22 mouse cellular contexts compared by ENCODE assay signal in genomic region chr4:48688148-48688547, GRCm38 (mm10). TPM values are rescaled to one million over a fixed set of nuclear protein-coding genes. Genes with fewer than 3 reads are reported as not detected.
DNase-seq lines count a peak whose midpoint lies in the region; ATAC-seq and TF ChIP-seq lines count a peak whose summit lies in the region.
"Had no signal": no experiment of that assay in that cellular context is flagged by ENCODE, and none has a peak within 500 bp of the region (broad histone marks: within the 10 kb centered on the region; RNA-seq: fewer than 3 reads in every experiment).

No protein-coding gene starts in this region.

- no peaks in the 10 kb centered on the region for H3K79me2 ChIP-seq in heart, adult 2 months (replicated peaks; ENCODE audit: control insufficient read depth, insufficient read depth, low read length)

- no peak for DNase-seq in frontal cortex, postnatal 14 days (ENCODE audit: low spot score in 2 of 2)
- peak; percentile 40 for DNase-seq in heart, adult 11 months
- no peak for DNase-seq in heart, adult 2 months
- peak; percentile 35 for DNase-seq in forelimb bud, embryonic 11.5 days (ENCODE audit: low read depth, low spot score)
- DNase-seq in telencephalon, adult 2 months (ENCODE audit: low read depth, low spot score): peak; percentile 36
- no peak for DNase-seq in cerebellum, adult 18-20 months
- DNase-seq: adrenal gland, postnatal 10 days; B cell, adult 2 months; cerebellum, adult 11-12 months; cerebellum, adult 9-11 months; forebrain, postnatal 0 days; heart, adult 18-20 months; heart, postnatal 14 days had no signal

- H3K27me3 ChIP-seq in heart, adult 2 months (ENCODE audit: control insufficient read depth, insufficient read depth, low read length): peaks cover 1% of the 10 kb centered on the region; the same call in 1 of the 2 replicates
- H3K27me3 ChIP-seq: forebrain, embryonic 13.5 days; heart, embryonic 15.5 days; hindbrain, embryonic 13.5 days had no signal

- H3K36me3 ChIP-seq in heart, adult 2 months (ENCODE audit: control insufficient read depth, insufficient read depth, low read length): no peaks in the 10 kb centered on the region
- H3K36me3 ChIP-seq: embryonic facial prominence, embryonic 10.5 days; heart, embryonic 15.5 days; hindbrain, embryonic 13.5 days had no signal

- ATAC-seq in frontal cortex, adult (ENCODE audit: low TSS enrichment): peak; percentile 57
- ATAC-seq: CD4-positive, CD25-positive, alpha-beta regulatory T cell, adult 4 months; forebrain, embryonic 13.5 days; forebrain, postnatal 0 days; hindbrain, postnatal 0 days had no signal

- H3K9ac ChIP-seq in heart, adult 2 months (ENCODE audit: low read depth, low read length): no peak overlapping the region
- H3K9ac ChIP-seq: forebrain, embryonic 13.5 days; forebrain, postnatal 0 days; heart, embryonic 15.5 days; hindbrain, embryonic 13.5 days had no signal

- no peak overlapping the region for H3K27ac ChIP-seq in heart, adult 2 months
- H3K27ac ChIP-seq: embryonic facial prominence, embryonic 10.5 days; forebrain, embryonic 13.5 days; heart, embryonic 15.5 days; hindbrain, embryonic 13.5 days; hindbrain, postnatal 0 days had no signal

- TF ChIP-seq POLR2A in heart, adult 2 months (IDR thresholded peaks at IDR 0.05; ENCODE audit: insufficient read depth, low read depth, low read length): no peak

- no peak overlapping the region for H3K4me3 ChIP-seq in heart, adult 2 months
- H3K4me3 ChIP-seq: embryonic facial prominence, embryonic 10.5 days; forebrain, embryonic 13.5 days; heart, embryonic 15.5 days; hindbrain, embryonic 13.5 days had no signal

- no peak for TF ChIP-seq EP300 in heart, adult 2 months (IDR thresholded peaks at IDR 0.05; ENCODE audit: insufficient read depth, low read depth, low read length)

- no peaks in the 10 kb centered on the region for H3K4me1 ChIP-seq in heart, adult 2 months (ENCODE audit: control insufficient read depth, insufficient read depth, low read length)
- H3K4me1 ChIP-seq: heart, embryonic 15.5 days had no signal

- intact Hi-C loops in heart, adult 2 months (cut with DNase I): loop anchor here (10.0 kb wide), 1 partner anchor 463 kb away; no protein-coding TSS in a partner anchor

- TF ChIP-seq CTCF in heart, adult 2 months (IDR thresholded peaks at IDR 0.05): no peak

- 74% methylated on average over 6 of the region's 6 CpGs for WGBS in heart, adult 2 months

RNA-seq across cellular contexts. Expression of gene Cavin4, which starts 24.8 kb away (rescaled TPM):
- 100 to 1,000 TPM; 102 to 107 TPM for total RNA-seq in heart, adult 2 months (2021)
- 22.1 and 53.3 TPM in 2 replicates for polyA plus RNA-seq in heart, adult 2 months (2012; rRNA removed)
- total RNA-seq: hematopoietic stem cell, adult 5-6 weeks; MEL had no signal
- polyA plus RNA-seq: CD4-positive, CD25-positive, alpha-beta regulatory T cell, adult 4 months had no signal

Comparison
In these comparisons a context has a peak if more than half of its experiments do, and no peak if none do; other contexts are left out.
1. DNase-seq: peak in heart, adult 11 months (single experiment), forelimb bud, embryonic 11.5 days (single experiment) and telencephalon, adult 2 months (single experiment); none in frontal cortex, postnatal 14 days (0 of 2), heart, adult 2 months (0 of 2) and cerebellum, adult 18-20 months (0 of 2).